Mouse (Mus musculus): ENCODE measurements around the gene Gabarapl1.
A peak's percentile ranks its signal among the peaks of the same experiment; 100 is the strongest.

The Gabarapl1 gene

DNA sequence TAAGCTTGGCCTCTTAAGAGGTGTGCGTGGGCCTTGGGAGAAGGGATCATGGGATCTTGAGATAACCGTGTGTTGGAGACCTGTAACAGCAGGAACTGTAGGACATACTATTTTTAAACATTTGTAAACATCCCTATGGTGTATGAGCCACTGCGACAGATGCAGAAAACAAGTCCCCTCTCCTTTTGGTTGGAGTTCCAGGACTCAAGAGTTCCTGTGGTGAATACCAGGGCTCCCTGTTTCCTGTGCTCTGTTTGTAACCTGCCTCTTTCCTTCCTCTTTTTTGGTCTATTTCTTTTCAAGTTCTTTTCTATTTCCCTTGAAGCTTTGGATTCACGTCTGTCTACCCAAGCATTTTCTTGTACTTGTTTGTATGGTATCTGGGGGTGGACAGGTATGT is 2.8 kb downstream of the Gabarapl1 start:
- DNase-seq (ENCODE audit: low read depth), result no peak

- DNase-seq (ENCODE audit: low read depth), result no peak
These were observed 5.6 kb downstream of the Gabarapl1 start for GRCm38 (mm10) chr6:129538555-129538954.

DNA sequence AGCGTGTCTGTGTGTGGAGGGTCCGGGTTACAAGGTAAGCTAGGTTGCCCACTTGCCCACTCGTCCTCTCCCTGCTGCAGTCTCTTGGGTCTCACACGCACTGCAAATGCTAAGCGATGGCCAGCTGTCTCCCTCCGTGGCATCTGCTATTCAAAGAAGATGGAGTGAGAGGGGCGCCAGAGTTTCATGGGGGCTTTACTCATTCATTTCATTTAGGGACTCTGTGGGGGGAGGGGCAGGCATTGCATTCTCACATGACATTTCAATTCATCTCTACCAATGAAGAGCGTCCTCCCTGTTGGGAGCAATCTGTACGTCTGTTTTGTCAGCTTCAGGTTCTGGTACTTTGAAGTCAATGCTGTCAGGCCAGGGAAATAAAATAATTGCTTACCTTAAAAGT is 9.0 kb downstream of the Gabarapl1 start:
- DNase-seq (ENCODE audit: low read depth), result no peak

- DNase-seq (ENCODE audit: low read depth), result no peak
These were observed 9.6 kb downstream of the Gabarapl1 start for GRCm38 (mm10) chr6:129542540-129542939.

- peak; percentile 61 for DNase-seq (ENCODE audit: low read depth)
These were observed 11.0 kb downstream of the Gabarapl1 start for GRCm38 (mm10) chr6:129543709-129544606.

GRCm38 (mm10) chr6:129547277-129547676 is 14.3 kb downstream of the Gabarapl1 start:
- no peak for DNase-seq (ENCODE audit: low read depth)

DNA sequence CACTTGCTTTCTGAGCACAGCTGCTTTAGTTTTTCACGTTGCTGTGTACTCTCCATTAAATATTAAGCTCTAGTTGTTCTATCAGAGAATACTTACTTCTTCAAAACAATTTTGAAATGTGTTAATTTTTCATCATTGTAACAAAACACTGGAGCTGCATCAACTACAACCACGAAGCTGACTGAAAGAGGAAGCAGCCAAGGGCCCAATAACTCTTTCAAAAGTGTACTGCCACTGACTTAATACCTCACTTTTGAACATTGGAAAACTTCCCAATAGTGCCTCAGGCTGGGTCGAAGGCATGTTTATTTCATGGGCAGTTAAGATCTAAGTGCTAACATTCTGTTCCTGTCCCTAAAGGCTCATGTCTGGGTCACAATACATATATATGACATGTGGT is 15.0 kb downstream of the Gabarapl1 start:
- no peak for DNase-seq (ENCODE audit: low read depth)

DNA sequence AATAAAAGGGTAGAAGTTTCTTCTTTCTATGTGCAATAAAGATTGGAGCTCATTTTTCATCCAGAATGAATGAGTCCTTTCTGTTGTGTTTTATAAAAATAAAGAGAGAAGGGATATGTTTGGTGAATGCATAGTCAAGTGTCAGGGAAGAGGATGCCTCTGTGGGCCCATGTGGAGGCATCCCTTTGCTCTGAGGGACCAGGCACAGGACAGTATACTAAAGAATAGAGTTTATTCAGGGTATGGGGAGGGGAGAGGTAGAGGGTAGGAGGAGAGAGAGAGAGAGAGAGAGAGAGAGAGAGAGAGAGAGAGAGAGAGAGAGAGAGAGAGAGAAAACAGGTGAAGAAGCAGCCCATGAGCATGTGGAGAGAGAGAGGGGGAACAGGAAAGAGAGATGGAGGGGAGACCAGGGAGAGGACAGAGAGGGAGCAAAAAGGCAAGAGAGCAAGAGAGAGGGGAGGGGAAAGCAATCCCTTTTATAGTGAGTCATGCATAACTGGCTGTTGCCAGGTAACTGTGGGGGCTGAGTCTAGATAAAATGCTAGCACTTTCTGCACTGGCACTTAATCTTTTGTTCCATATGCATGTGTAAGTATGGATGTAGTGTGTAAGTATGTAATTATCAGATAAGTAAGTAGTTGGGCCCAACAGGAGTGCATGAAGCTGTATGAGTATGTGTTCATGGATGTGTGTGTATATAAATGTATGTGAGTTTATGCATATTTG is 24.5 kb downstream of the Gabarapl1 start:
- no peak for DNase-seq (ENCODE audit: low read depth)

- peak; percentile 69 for DNase-seq (ENCODE audit: low read depth)
These were observed 26.1 kb downstream of the Gabarapl1 start for GRCm38 (mm10) chr6:129558946-129559640.

GRCm38 (mm10) chr6:129559641-129560027 is 26.7 kb downstream of the Gabarapl1 start:
- no peak for DNase-seq (ENCODE audit: low read depth)

DNA sequence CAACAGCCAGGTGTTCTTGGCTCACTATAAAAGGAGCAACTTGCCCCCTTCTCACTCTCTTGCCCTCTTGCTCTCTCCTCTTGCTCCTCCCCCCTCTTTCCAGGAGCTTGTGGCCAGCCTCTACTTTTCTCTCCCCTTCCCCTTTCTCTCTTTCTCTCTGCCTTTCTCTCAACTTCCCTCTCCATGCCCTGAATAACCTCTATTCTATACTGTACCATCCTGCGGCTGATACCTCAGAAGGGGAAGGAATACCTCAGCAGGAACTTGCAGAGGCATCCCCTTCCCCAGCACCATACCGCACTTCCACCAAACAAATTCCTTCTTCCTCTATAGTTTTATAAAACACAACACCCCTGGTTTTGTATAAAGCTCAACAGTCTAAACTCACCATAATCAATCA is 32.3 kb downstream of the Gabarapl1 start:
- DNase-seq (ENCODE audit: low read depth), result no peak

DNA sequence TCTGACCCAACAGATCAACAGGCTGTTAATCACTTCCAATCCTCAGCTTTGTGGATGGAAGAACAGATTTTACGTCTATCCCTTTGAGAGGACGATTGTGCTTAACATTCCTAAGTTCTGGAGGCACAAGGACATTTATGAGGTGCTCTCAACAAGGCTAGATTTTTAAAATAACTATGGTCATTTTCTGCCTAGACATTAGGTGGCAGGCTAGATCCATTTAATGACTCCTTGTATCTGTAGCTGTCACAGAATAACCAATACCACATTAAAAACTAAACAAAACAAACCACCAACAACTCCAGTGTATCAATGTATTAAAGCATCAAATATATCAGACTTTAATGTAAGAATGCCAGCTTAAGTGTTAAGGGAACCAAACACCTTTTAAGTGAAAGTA is 42.4 kb downstream of the Gabarapl1 start:
- peak; percentile 64 for DNase-seq (ENCODE audit: low read depth)

- DNase-seq (ENCODE audit: low read depth), result no peak
These were observed 44.6 kb downstream of the Gabarapl1 start, which contains the start of gene Klre1 for GRCm38 (mm10) chr6:129577605-129578004. TSS of gene Klre1 (plus strand) at chr6:129577905.

- peak; percentile 71 for DNase-seq (ENCODE audit: low read depth)
These were observed 48.3 kb downstream of the Gabarapl1 start for GRCm38 (mm10) chr6:129581274-129581673.

DNA sequence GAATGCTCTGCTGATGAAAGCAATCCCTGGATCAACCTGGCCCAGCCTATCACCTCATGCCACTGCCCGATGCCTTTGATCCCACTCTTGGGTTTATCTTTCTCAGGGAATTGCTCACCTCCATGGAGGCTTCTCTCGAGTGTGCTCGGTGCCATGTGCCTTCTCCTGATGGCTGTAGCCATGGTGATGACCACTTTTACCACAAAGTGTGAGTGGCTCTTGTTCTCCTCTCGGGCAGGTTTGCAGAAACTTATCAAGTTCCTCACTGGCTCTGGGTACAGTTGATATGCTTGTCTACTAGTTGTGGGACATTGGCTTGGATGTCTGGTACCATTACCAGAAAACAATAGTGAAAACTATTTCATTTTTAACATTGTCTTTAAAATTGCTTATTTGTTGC is 48.9 kb downstream of the Gabarapl1 start:
- DNase-seq (ENCODE audit: low read depth), result no peak

DNA sequence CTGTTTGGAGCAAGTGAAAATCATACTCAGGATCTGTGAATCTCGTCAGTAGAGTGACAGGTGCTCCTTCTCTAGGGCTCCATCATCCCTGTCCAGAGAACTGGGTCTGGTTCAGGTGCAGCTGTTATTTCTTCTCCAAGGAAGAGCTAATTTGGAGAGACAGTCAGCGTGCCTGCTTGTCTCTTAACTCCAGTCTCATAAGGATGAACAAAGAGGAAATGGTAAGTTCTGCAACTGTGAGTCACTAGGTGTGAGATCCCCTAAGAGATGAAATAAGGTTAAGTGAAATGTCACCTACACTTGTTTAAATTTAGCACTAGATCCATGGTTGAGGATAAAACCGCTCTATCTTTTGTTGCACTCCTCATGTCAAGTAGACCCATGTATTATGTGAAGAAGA is 50.1 kb downstream of the Gabarapl1 start:
- no peak for DNase-seq (ENCODE audit: low read depth)

DNA sequence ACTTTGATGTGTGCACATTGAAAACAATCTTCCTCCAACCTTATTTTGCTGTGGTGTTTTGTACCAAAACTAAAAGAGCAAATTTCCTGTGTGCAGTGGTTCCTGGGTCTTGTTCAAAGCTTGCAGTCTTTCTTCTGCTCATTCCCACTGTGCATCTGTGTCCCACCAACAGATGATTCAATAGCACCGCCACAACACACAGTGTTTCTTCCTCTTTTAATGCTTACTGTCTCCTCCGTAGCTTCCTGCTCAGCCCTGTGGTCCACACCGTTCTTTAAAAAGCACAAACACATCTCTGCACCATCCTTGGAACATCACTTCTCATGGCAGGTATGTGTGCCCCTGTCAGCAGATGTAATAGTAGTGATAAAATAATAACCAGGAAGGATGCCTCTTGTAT is 58.5 kb downstream of the Gabarapl1 start, which contains the start of gene Klrd1:
TSS of gene Klrd1 (plus strand) at position 275 of the 400 bp plus-strand sequence.
- peak; percentile 46 for DNase-seq (ENCODE audit: low read depth)
